Mouse (Mus musculus) midbrain, embryonic 10.5 days (tissue): ENCODE measurements at regions not wholly inside any gene's neighbourhood (a gene's known extent, or its start where the extent isn't known, plus 50 kb on each side); places are given as distances from the start of the nearest gene placed in this dataset.

Experiments
- DNase-seq: peaks from one replicate; pipeline ENCODE4 v3.0.0-alpha.2; 2017; ENCODE audit warnings: low spot score
- H3K27ac ChIP-seq: fragments of 300-500 bp; sonication (generic); replicated peaks from 2 replicates; pipeline ENCODE4 v1.5.1; 2016; ENCODE audit warnings: mild to moderate bottlenecking
- H3K27me3 ChIP-seq: fragments of 300-500 bp; sonication (generic); 2 replicates; pipeline ENCODE4 v1.6.1; 2016; ENCODE audit warnings: low read depth, mild to moderate bottlenecking; ENCODE audit not compliant: poor library complexity, severe bottlenecking
- H3K36me3 ChIP-seq: fragments of 300-500 bp; sonication (generic); 2 replicates; pipeline ENCODE4 v1.6.1; 2016; ENCODE audit warnings: mild to moderate bottlenecking, moderate library complexity
- H3K4me1 ChIP-seq: fragments of 300-500 bp; sonication (generic); 2 replicates; pipeline ENCODE4 v1.6.1; 2016
- H3K4me3 ChIP-seq: fragments of 300-500 bp; sonication (generic); 2 replicates; pipeline ENCODE4 v1.5.1; 2016; ENCODE audit warnings: mild to moderate bottlenecking, moderate library complexity
- H3K9me3 ChIP-seq: fragments of 300-500 bp; sonication (generic); replicated peaks from 2 replicates; pipeline ENCODE4 v1.6.1; 2016; ENCODE audit warnings: mild to moderate bottlenecking
- WGBS: fragments of 180-500 bp; shearing (Covaris S2); methylation state at CpG from one replicate; pipeline ENCODE4 v1.1.7; 2016; 5-methylcytosine and 5-hydroxymethylcytosine counted together

DNA sequence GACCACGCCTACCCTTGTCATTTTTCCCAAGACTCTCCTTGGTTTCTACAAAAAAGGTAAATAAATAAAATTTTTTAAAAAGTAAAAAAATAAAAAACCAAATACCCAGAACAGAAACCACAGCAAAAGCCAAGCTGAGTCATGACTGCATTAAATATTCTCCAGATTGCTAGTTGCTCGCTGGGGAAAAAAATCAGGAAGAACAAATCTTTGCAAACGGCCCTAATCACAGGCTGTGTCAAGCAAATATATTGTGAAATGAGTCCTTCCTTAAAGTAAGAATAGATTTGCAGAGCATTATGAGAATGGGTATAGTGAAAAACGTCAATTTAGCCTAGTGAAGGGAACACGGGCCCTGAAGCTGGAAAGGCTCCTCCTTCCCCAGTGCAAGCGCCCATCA is 86.6 kb upstream of the Pitrm1 start:
- Histone ChIP-seq H3K4me1 (no peaks in the 10 kb centered on the region), H3K27ac (no peak overlapping the region), H3K9me3 (no peaks in the 10 kb centered on the region), H3K27me3 (no peaks in the 10 kb centered on the region), H3K36me3 (no peaks in the 10 kb centered on the region), H3K4me3 (no peak overlapping the region)
- 89% methylated on average over 6 of the region's 6 CpGs for WGBS
- DNase-seq: no peak

DNA sequence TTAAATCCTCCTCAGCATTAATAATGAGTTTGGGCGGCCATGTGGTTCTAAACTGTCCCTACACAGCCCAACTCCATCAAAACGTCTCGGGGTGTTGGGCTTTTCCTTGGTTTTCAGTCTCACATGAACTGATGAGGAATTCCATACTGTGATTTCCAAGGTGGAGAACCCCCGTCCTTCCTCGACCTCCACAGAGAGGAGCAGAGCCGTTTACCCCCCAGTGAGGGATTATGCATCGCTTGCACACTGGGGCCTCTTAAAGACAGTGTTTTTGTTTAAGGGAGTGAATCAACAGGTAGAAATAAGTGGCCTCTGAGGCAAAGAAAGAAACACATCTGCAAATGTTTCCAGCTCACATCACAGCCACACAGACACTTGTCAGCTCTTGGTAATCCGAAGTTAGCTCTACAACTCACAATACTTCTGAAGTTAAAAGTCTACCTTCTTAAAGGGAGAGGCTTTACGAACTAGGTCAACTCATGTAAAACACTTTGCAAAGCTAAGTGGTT is 82.0 kb upstream of the Pitrm1 start:
- H3K27me3 ChIP-seq: no peaks in the 10 kb centered on the region

DNA sequence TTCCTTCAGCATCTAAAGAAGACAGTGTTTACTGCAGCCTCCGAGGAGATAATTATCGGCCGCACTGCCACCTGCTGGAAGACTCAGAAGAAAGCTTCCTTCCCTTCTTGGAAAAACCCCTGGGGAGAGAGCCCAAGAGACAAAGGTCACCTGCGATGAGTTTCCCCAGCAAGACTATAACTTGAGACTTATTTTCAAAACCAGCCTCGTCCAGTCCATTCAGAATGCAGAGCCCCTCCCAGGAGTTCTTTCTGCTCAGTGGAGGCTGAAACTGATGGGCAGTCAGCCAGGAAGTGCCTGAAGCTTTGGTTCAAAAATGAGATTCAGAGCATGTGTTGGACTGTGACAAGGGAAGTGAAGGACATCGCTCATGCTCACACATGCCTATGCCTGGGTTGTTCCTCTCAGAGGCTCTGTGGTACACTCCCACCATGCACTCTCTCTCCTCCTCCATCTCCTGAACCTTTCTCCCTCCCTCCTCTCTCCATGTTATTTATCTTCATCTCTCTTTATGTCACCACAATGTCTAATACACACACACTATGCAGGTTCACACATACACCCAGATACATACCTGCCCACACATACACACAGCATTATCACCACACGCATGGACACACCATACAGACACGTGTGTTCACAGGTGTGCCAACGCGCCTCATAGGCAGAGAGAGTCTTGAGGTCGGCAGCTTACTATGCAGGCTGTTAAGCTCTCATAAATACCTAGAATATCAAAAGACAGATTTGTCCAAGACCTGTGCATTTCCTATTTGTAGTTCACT is 78.3 kb upstream of the Pitrm1 start:
- H3K4me3 ChIP-seq: no peak overlapping the region
- no peak overlapping the region for H3K27ac ChIP-seq
- H3K9me3 ChIP-seq: no peaks in the 10 kb centered on the region
- H3K27me3 ChIP-seq: no peaks in the 10 kb centered on the region
- H3K36me3 ChIP-seq: no peaks in the 10 kb centered on the region
- H3K4me1 ChIP-seq: peaks cover 26% of the 10 kb centered on the region
- WGBS: 71% methylated on average over 11 of the region's 11 CpGs
- DNase-seq: peak; percentile 32

More for the DNA sequence above, 82.0 kb upstream of the Pitrm1 start:
- no peak overlapping the region for H3K4me3 ChIP-seq
- no peak for DNase-seq
- 17% methylated on average over 9 of the region's 9 CpGs for WGBS
- H3K27ac ChIP-seq: no peak overlapping the region
- no peaks in the 10 kb centered on the region for H3K36me3 ChIP-seq
- H3K4me1 ChIP-seq: peaks cover 6% of the 10 kb centered on the region; the same call in 1 of the 2 replicates
- H3K9me3 ChIP-seq: no peaks in the 10 kb centered on the region

DNA sequence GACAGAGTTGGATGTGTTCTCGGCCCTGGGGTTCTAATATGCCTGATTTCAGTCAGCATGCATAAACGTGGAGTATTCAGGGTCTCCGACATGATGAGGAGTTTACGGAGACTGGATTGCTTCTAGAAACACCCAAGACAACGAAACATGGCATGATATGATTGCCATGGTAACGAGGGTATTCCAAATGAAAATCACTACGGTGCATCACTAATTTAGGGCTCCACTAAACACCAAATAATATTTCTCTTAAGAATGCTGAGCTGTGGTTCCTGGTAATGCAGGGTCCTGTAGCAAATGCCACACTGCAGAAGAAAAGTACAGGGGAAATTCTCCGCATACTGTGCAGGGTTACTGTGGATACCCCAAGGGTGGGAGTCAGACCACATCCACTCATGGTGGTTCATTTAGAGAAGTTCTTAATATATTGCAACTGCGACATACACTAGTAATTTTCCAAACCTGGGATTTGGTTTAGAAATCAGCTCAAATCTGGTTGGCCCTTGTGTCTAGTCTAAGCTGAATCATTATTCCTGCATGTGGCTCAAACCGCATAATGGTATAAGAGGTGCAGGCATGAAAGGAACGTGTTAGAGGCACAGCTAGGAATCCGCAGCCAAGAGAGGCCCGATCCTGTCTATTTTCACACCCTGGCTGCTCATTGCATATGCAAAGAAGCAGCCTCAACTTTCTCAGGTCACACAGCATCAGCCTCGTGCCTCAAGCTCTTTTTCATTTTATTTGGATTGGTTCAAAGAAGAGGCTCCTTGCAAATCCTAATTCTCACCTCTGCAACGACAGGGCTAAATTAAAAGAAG is 77.5 kb upstream of the Pitrm1 start:
- WGBS: 82% methylated on average over 15 of the region's 15 CpGs
- no peaks in the 10 kb centered on the region for H3K9me3 ChIP-seq
- H3K4me1 ChIP-seq: peaks cover 26% of the 10 kb centered on the region
- no peak overlapping the region for H3K27ac ChIP-seq
- no peaks in the 10 kb centered on the region for H3K36me3 ChIP-seq
- no peaks in the 10 kb centered on the region for H3K27me3 ChIP-seq
- no peak overlapping the region for H3K4me3 ChIP-seq
- DNase-seq: no peak

DNA sequence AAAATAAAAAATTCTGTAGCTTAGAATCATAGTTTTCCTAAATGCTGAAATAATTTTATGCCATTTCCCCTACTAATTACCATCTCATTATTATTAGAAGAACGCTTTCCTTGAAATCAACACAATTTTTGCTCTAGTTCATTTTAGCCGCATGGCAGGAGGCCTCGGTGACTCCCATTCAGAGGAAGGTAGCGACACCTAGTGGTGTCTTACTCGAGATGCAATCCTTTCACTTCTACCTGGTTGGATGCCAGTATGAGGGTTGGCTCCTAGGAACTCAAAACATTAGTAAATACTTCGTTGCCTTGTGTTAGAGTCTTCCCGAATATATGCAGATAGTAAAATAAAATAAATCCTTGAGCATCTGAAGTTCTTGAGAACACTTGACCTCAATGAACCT is 76.3 kb upstream of the Pitrm1 start:
- Histone ChIP-seq H3K4me3 (no peak overlapping the region), H3K9me3 (no peaks in the 10 kb centered on the region), H3K27ac (no peak overlapping the region), H3K4me1 (peaks cover 26% of the 10 kb centered on the region), H3K27me3 (no peaks in the 10 kb centered on the region), H3K36me3 (no peaks in the 10 kb centered on the region)
- DNase-seq: peak; percentile 51
- WGBS: 12% methylated on average over 7 of the region's 7 CpGs

DNA sequence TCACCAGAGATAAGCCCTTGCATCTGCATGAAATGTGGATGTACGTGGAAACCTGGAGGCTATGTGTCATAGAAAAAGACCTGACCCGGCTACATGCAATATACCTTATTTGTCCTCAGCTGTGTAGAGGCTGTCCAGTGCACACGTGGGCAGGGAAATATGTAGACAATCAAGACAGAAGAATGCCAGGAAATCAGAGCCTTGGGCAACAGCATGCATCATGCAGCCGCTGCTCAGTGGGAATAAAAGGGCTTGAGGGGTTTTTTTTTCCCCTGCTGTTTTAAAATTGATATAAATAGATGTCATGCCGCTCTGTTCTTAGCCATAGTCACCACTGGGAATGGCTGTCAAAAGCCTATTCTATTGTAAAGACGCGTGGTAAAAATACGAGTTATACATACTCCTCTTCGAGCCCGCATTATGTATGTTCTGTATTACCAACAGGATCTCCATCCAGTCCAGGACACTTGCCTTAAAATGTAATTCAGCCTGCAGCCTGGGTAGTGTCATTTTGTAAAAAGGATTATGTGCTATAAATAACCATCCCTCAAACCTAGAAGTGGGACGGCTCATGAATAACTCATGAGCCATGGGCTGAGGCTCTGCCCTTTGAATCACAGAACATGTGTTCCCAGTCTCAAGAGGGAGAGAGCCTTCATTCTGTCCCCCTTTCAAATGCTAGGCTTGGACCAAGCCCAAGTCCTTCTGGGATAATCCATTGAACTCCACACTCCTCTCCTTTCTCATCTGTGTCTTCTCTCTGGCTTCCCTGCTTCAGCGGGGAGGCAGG is 74.4 kb upstream of the Pitrm1 start:
- Histone ChIP-seq H3K9me3 (no peaks in the 10 kb centered on the region), H3K27me3 (no peaks in the 10 kb centered on the region), H3K4me1 (peaks cover 26% of the 10 kb centered on the region), H3K36me3 (no peaks in the 10 kb centered on the region), H3K4me3 (no peak overlapping the region), H3K27ac (peak overlapping the region; percentile 72)
- 78% methylated on average over 12 of the region's 12 CpGs for WGBS
- peak; percentile 21 for DNase-seq

GRCm38 (mm10) chr13:6479667-6480066 is 68.3 kb upstream of the Pitrm1 start:
- no peak overlapping the region for H3K4me3 ChIP-seq
- no peaks in the 10 kb centered on the region for H3K9me3 ChIP-seq
- no peaks in the 10 kb centered on the region for H3K36me3 ChIP-seq
- H3K27ac ChIP-seq: no peak overlapping the region
- no peaks in the 10 kb centered on the region for H3K4me1 ChIP-seq
- WGBS: 78% methylated on average over 6 of the region's 6 CpGs
- no peak for DNase-seq
- no peaks in the 10 kb centered on the region for H3K27me3 ChIP-seq

- Histone ChIP-seq H3K4me1 (no peaks in the 10 kb centered on the region), H3K9me3 (no peaks in the 10 kb centered on the region), H3K36me3 (no peaks in the 10 kb centered on the region), H3K27ac (no peak overlapping the region), H3K4me3 (no peak overlapping the region), H3K27me3 (no peaks in the 10 kb centered on the region)
- no peak for DNase-seq
Measured at GRCm38 (mm10) chr13:6484418-6484817, 63.5 kb upstream of the Pitrm1 start.

DNA sequence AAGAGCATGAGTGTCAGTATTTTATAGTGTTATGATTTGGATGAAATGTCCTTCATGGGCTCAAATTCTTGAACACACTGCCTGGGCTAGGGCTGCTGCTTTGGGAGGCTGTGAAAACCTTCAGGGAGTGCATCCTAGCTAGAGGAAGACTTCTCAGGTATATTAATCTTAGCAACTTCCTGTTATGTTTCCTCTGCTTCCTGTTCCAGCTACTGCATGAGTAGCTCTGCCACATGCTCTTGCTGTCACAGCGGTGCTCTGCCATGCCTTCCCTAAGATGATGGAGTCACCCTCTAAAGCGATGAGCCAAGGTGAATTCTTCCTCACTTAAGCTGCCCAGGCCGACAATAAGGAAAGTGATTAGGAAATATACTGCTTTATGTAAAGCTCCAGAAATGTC is 60.1 kb upstream of the Pitrm1 start:
- no peaks in the 10 kb centered on the region for H3K4me1 ChIP-seq
- WGBS: 89% methylated on average over 3 of the region's 3 CpGs
- H3K9me3 ChIP-seq: no peaks in the 10 kb centered on the region
- H3K4me3 ChIP-seq: no peak overlapping the region
- no peaks in the 10 kb centered on the region for H3K27me3 ChIP-seq
- no peaks in the 10 kb centered on the region for H3K36me3 ChIP-seq
- no peak overlapping the region for H3K27ac ChIP-seq
- DNase-seq: no peak

DNA sequence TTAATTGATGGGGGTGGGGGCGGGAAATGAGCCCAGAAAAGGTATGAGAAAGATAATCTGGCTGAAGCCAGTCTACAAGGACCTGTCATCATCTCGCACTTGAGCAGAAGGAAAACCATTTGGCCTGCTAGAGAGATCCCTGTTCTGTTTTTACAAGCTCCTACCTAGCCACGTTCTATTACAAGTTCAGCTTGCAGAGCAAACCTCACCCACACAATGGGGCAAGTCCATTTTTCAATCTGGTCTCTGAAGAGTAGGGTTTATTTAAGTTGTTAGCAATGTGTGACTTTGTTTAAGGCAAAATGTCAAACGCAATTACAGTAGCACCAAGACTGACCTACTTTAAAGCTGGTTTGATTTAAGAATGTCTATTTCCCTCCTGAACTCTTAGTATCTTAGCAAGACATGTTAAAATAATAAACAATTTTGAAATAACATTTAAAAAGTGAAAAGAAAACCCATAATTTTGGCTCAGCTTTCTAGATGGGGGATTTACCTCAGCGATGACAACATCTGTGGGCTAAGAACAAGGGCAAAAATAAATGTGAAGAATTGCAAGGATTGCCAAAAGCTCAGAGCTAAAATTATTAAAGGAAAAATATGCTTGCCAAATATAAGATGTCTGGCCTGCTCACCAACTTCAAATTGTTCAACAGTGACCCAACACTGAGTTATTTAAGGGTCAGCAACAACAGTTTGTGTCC is 54.9 kb upstream of the Pitrm1 start:
- Histone ChIP-seq H3K27me3 (no peaks in the 10 kb centered on the region), H3K27ac (no peak overlapping the region), H3K9me3 (no peaks in the 10 kb centered on the region), H3K4me3 (no peak overlapping the region), H3K4me1 (no peaks in the 10 kb centered on the region), H3K36me3 (no peaks in the 10 kb centered on the region)
- 79% methylated on average over 5 of the region's 5 CpGs for WGBS
- DNase-seq: no peak
